Mouse (Mus musculus): ENCODE measurements around the gene Hoxb5. TPM values are rescaled to one million over a fixed set of nuclear protein-coding genes. Genes with fewer than 3 reads are reported as not detected.

Hoxb5 gene
- polyA plus RNA-seq, 1 experiment = 0.22 TPM

GRCm38 (mm10) chr11:96279421-96280233 lies 23.5 kb upstream of the Hoxb5 start:
- Histone ChIP-seq H3K4me3 (ENCODE audit: control insufficient read depth, insufficient read depth, low read length) (no peak overlapping the region), H3K27me3 (ENCODE audit: control insufficient read depth, insufficient read depth, low read length) (peaks cover 55% of the 10 kb centered on the region), H3K27ac (ENCODE audit: control insufficient read depth, insufficient read depth, low read length) (no peak overlapping the region), H3K4me1 (replicated peaks; ENCODE audit: control insufficient read depth, insufficient read depth, low read length) (no peaks in the 10 kb centered on the region; the same call in 1 of the 2 replicates), H3K36me3 (ENCODE audit: control insufficient read depth, insufficient read depth, low read length) (no peaks in the 10 kb centered on the region)
- no peak for DNase-seq
- TF ChIP-seq CTCF (IDR thresholded peaks at IDR 0.05; ENCODE audit: borderline replicate concordance, control insufficient read depth, extremely low read depth, insufficient read depth, low read length, poor library complexity) = no peak
- TF ChIP-seq POLR2A (IDR thresholded peaks at IDR 0.05; ENCODE audit: control insufficient read depth, extremely low read depth, insufficient read depth, low read length, poor library complexity) = no peak
- 15% methylated on average over 31 of the region's 31 CpGs for WGBS

GRCm38 (mm10) chr11:96280399-96281378 lies 22.4 kb upstream of the Hoxb5 start:
- Histone ChIP-seq H3K36me3 (ENCODE audit: control insufficient read depth, insufficient read depth, low read length) (no peaks in the 10 kb centered on the region), H3K4me1 (replicated peaks; ENCODE audit: control insufficient read depth, insufficient read depth, low read length) (no peaks in the 10 kb centered on the region; the same call in 1 of the 2 replicates), H3K4me3 (ENCODE audit: control insufficient read depth, insufficient read depth, low read length) (no peak overlapping the region), H3K27ac (ENCODE audit: control insufficient read depth, insufficient read depth, low read length) (no peak overlapping the region), H3K27me3 (ENCODE audit: control insufficient read depth, insufficient read depth, low read length) (peaks cover 60% of the 10 kb centered on the region)
- no peak for DNase-seq
- no peak for TF ChIP-seq POLR2A (IDR thresholded peaks at IDR 0.05; ENCODE audit: control insufficient read depth, extremely low read depth, insufficient read depth, low read length, poor library complexity)
- no peak for TF ChIP-seq CTCF (IDR thresholded peaks at IDR 0.05; ENCODE audit: borderline replicate concordance, control insufficient read depth, extremely low read depth, insufficient read depth, low read length, poor library complexity)
- 45% methylated on average over 8 of the region's 8 CpGs for WGBS

GRCm38 (mm10) chr11:96281396-96281795 lies 21.7 kb upstream of the Hoxb5 start:
- Histone ChIP-seq H3K4me1 (replicated peaks; ENCODE audit: control insufficient read depth, insufficient read depth, low read length) (no peaks in the 10 kb centered on the region; the same call in 1 of the 2 replicates), H3K4me3 (ENCODE audit: control insufficient read depth, insufficient read depth, low read length) (no peak overlapping the region), H3K27ac (ENCODE audit: control insufficient read depth, insufficient read depth, low read length) (no peak overlapping the region), H3K27me3 (ENCODE audit: control insufficient read depth, insufficient read depth, low read length) (peaks cover 68% of the 10 kb centered on the region), H3K36me3 (ENCODE audit: control insufficient read depth, insufficient read depth, low read length) (no peaks in the 10 kb centered on the region)
- no peak for DNase-seq
- TF ChIP-seq POLR2A (IDR thresholded peaks at IDR 0.05; ENCODE audit: control insufficient read depth, extremely low read depth, insufficient read depth, low read length, poor library complexity) (no peak), CTCF (IDR thresholded peaks at IDR 0.05; ENCODE audit: borderline replicate concordance, control insufficient read depth, extremely low read depth, insufficient read depth, low read length, poor library complexity) (no peak)
- 20% methylated on average over 18 of the region's 18 CpGs for WGBS

DNA sequence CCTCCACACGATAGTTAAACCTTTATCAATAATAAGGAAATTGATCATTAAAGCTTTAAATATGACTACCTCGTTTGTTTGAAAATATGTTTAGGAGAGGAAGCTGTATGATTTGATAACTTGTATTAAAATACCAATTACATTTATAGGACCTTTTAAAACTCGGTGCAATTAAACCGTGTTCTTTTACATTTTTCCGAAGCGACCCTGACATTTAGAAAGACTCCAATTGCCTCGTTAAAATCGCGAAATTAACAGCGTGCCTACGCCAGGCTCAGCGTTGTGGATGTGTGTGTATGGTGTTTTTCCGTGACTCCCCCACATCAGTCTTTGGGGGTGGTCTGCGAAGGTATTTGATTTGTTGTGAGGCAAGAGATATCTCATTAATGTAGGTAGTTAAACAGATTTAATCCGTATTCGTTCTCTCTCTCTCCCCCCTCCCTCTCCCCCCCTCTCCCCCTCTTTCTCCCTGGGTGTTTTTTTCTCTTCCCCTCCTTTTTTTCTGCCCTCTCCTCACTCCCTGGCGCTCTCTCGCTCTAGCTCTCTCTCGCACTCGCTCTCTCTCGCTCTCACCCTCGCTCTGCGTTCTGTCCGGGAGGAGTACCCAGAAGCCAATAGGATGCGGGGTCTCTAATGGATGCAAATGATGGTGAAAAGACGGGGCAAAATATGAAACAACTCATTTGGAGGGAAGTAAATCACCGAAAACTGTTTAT lies 21.1 kb upstream of the Hoxb5 start, which contains the start of gene Hoxb8:
Gene Hoxb8 (plus strand): TSS at position 51 of the 716 bp plus-strand sequence.
- WGBS = 8% methylated on average over 27 of the region's 27 CpGs
- Histone ChIP-seq H3K36me3 (ENCODE audit: control insufficient read depth, insufficient read depth, low read length) (no peaks in the 10 kb centered on the region), H3K27ac (ENCODE audit: control insufficient read depth, insufficient read depth, low read length) (no peak within 1 kb of the TSS), H3K4me3 (ENCODE audit: control insufficient read depth, insufficient read depth, low read length) (no peak within 1 kb of the TSS), H3K4me1 (replicated peaks; ENCODE audit: control insufficient read depth, insufficient read depth, low read length) (peaks cover 5% of the 10 kb centered on the region), H3K27me3 (ENCODE audit: control insufficient read depth, insufficient read depth, low read length) (peaks cover 70% of the 10 kb centered on the region)
- TF ChIP-seq POLR2A (IDR thresholded peaks at IDR 0.05; ENCODE audit: control insufficient read depth, extremely low read depth, insufficient read depth, low read length, poor library complexity) (no peak), CTCF (IDR thresholded peaks at IDR 0.05; ENCODE audit: borderline replicate concordance, control insufficient read depth, extremely low read depth, insufficient read depth, low read length, poor library complexity) (no peak)
- no peak for DNase-seq

DNA sequence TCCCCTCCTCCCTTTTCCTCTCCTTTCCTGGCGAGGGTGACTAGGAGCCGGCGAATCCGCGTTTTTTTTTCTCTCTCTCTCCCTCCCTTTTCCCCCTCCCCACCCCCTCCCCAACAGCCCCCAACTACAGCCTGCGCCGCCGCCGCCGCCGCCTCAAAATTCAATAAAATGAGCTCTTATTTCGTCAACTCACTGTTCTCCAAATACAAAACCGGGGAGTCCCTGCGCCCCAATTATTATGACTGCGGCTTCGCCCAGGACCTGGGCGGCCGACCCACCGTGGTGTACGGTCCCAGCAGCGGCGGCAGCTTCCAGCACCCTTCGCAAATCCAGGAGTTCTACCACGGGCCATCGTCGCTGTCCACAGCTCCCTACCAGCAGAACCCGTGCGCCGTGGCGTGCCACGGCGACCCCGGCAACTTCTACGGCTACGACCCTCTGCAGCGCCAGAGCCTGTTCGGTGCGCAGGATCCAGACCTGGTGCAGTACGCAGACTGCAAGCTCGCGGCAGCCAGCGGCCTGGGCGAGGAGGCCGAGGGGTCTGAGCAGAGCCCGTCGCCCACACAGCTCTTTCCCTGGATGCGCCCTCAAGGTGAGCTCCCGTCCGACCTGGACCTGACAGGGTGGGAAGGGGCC lies 20.2 kb upstream of the Hoxb5 start:
- WGBS = 4% methylated on average over 49 of the region's 49 CpGs
- peaks cover 75% of the 10 kb centered on the region for H3K27me3 ChIP-seq (ENCODE audit: control insufficient read depth, insufficient read depth, low read length)
- no peaks in the 10 kb centered on the region for H3K36me3 ChIP-seq (ENCODE audit: control insufficient read depth, insufficient read depth, low read length)
- no peak for DNase-seq
- peaks cover 5% of the 10 kb centered on the region for H3K4me1 ChIP-seq (replicated peaks; ENCODE audit: control insufficient read depth, insufficient read depth, low read length)
- H3K4me3 ChIP-seq (ENCODE audit: control insufficient read depth, insufficient read depth, low read length) = no peak overlapping the region
- H3K27ac ChIP-seq (ENCODE audit: control insufficient read depth, insufficient read depth, low read length) = no peak overlapping the region
- TF ChIP-seq POLR2A (IDR thresholded peaks at IDR 0.05; ENCODE audit: control insufficient read depth, extremely low read depth, insufficient read depth, low read length, poor library complexity) (no peak), CTCF (IDR thresholded peaks at IDR 0.05; ENCODE audit: borderline replicate concordance, control insufficient read depth, extremely low read depth, insufficient read depth, low read length, poor library complexity) (no peak)
